Mouse (Mus musculus) neural tube, embryonic 15.5 days (tissue): ENCODE measurements around the gene Irf4. TPM values are rescaled to one million over a fixed set of nuclear protein-coding genes. Genes with fewer than 3 reads are reported as not detected.

Experiments
- ATAC-seq: fragments of 200-750 bp; cut with Nextera tagmentation; 2 replicates; pipeline ENCODE4 v1.8.0; 2017; ENCODE audit warnings: mild to moderate bottlenecking, moderate TSS enrichment, moderate library complexity; ENCODE audit not compliant: low FRiP score
- H3K27ac ChIP-seq: fragments of 300-500 bp; sonication (generic); replicated peaks from 2 replicates; pipeline ENCODE4 v1.5.1; 2015; ENCODE audit warnings: mild to moderate bottlenecking, inconsistent platforms
- H3K27me3 ChIP-seq: fragments of 300-500 bp; sonication (generic); replicated peaks from 2 replicates; pipeline ENCODE4 v1.6.1; 2015; ENCODE audit warnings: inconsistent platforms
- H3K36me3 ChIP-seq: fragments of 300-500 bp; sonication (generic); 2 replicates; pipeline ENCODE4 v1.6.1; 2015; ENCODE audit warnings: inconsistent platforms
- H3K4me1 ChIP-seq: fragments of 300-500 bp; sonication (generic); 2 replicates; pipeline ENCODE4 v1.6.1; 2015; ENCODE audit warnings: inconsistent platforms
- H3K4me2 ChIP-seq: fragments of 300-500 bp; sonication (generic); 2 replicates; pipeline ENCODE4 v1.6.1; 2015; ENCODE audit warnings: inconsistent platforms, mild to moderate bottlenecking, moderate library complexity
- H3K4me3 ChIP-seq: fragments of 300-500 bp; sonication (generic); replicated peaks from 2 replicates; pipeline ENCODE4 v1.5.1; 2015; ENCODE audit warnings: mild to moderate bottlenecking, inconsistent platforms
- H3K9ac ChIP-seq: fragments of 300-500 bp; sonication (generic); replicated peaks from 2 replicates; pipeline ENCODE4 v1.6.1; 2015; ENCODE audit warnings: mild to moderate bottlenecking, inconsistent platforms
- H3K9me3 ChIP-seq: fragments of 300-500 bp; sonication (generic); replicated peaks from 2 replicates; pipeline ENCODE4 v1.6.1; 2016; ENCODE audit warnings: inconsistent platforms
- WGBS: fragments of 180-500 bp; shearing (Covaris S2); methylation state at CpG from one replicate; pipeline ENCODE4 v1.1.7; 2015; ENCODE audit warnings: mixed read lengths; 5-methylcytosine and 5-hydroxymethylcytosine counted together
- polyA plus RNA-seq: library from polyadenylated mRNA; unstranded; fragments of >200 nt; fragmentation: Nextera tagmentation; extraction: Ambion mirVana; gene quantifications from 2 replicates; pipeline ENCODE4 v1.2.1, GENCODE M21; 2015

Irf4 gene
- polyA plus RNA-seq, 1 experiment from 2014 or later = 0.08 TPM

DNA sequence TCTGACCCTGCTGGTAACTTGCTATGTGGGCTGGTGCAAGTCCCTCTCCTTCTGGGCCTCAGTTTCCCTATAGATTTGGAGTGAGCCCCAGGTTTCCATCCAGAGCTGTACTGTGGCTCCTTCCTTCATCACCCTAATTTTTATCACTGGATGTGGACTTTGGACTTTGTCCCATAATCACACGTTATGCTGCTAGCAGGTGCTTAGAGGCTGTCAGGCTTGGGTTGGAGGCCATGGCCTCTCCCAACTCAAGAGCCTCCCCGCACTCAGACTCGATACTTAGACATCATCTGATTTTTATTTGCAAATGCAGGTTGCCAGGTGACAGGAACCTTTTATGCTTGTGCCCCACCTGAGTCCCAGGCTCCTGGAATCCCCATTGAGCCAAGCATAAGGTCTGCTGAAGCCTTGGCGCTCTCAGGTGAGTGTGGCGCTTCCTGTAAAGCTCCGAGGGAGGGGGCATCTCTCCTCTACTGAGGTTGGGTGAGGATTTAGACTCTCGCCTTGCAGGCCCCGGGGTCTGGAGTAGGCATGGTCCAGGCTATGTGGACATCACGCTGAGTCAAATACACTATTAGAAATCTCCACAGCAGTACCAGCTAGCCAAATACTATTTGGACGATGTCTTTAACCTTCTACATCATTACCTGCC is 5.9 kb downstream of the Irf4 start:
- Histone ChIP-seq H3K4me3 (no peak overlapping the region), H3K27me3 (peaks cover 29% of the 10 kb centered on the region), H3K9ac (no peak overlapping the region), H3K27ac (no peak overlapping the region), H3K9me3 (no peaks in the 10 kb centered on the region), H3K4me1 (peaks cover 9% of the 10 kb centered on the region), H3K36me3 (no peaks in the 10 kb centered on the region), H3K4me2 (no peak overlapping the region)
- 89% methylated on average over 10 of the region's 10 CpGs for WGBS
- ATAC-seq = no peak

DNA sequence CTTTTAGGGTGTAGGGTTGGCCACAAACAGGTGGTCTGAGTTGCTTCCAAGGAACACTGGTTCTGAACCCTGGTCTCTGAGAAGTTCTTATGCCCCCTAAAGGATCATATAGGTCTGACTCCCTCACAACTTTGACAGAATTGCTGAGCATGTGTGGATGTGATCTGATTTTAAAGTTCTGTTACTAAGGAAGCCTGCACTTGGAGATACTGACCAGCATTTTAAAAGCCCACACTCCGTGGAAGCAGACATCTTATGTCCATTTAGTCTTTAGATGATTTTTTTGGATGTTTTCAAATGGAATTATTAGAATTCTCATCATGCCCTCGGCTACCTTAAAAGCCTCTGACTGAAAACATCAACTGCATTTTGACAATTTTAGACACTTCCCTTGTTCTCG is 6.6 kb downstream of the Irf4 start:
- no peak for ATAC-seq
- no peak overlapping the region for H3K9ac ChIP-seq
- no peaks in the 10 kb centered on the region for H3K9me3 ChIP-seq
- no peak overlapping the region for H3K4me3 ChIP-seq
- H3K27me3 ChIP-seq = peaks cover 23% of the 10 kb centered on the region
- H3K4me2 ChIP-seq = no peak overlapping the region
- 76% methylated on average over 3 of the region's 3 CpGs for WGBS
- peaks cover 3% of the 10 kb centered on the region for H3K4me1 ChIP-seq
- H3K27ac ChIP-seq = no peak overlapping the region
- H3K36me3 ChIP-seq = no peaks in the 10 kb centered on the region

DNA sequence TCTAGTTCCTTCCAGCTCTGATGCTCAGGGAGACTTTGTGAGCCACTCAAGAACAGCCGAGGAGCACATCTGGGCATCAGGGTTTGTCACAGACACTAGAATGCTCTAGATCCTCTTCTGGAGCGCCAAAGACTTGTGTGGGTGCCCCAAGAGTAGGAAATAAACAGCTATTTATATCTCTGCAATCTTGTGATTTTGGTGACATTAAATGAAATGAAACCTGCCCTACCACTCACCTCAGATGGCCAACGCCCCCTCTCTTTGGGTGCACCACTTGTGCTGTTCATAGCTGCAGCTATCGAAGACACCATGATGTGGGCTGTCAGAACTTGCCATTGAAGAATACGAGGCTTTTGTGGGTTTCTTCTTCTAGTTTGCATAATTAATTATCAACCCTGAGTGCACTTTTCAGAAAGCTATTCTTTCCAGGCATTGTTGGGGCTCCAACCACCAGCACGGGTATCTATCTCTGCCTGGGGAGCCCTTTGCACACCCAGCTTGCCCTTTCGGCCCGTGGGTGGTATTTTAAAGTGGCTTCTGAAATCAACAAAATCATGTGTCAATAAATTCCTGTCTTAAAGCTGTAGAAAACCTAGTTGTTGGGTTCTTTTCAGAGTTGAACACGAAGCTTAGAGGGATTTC is 7.1 kb downstream of the Irf4 start:
- Histone ChIP-seq H3K9me3 (no peaks in the 10 kb centered on the region), H3K4me2 (no peak overlapping the region), H3K9ac (no peak overlapping the region), H3K36me3 (no peaks in the 10 kb centered on the region), H3K27ac (no peak overlapping the region), H3K4me1 (no peaks in the 10 kb centered on the region), H3K27me3 (peaks cover 17% of the 10 kb centered on the region), H3K4me3 (no peak overlapping the region)
- WGBS = 70% methylated on average over 9 of the region's 9 CpGs
- no peak for ATAC-seq

DNA sequence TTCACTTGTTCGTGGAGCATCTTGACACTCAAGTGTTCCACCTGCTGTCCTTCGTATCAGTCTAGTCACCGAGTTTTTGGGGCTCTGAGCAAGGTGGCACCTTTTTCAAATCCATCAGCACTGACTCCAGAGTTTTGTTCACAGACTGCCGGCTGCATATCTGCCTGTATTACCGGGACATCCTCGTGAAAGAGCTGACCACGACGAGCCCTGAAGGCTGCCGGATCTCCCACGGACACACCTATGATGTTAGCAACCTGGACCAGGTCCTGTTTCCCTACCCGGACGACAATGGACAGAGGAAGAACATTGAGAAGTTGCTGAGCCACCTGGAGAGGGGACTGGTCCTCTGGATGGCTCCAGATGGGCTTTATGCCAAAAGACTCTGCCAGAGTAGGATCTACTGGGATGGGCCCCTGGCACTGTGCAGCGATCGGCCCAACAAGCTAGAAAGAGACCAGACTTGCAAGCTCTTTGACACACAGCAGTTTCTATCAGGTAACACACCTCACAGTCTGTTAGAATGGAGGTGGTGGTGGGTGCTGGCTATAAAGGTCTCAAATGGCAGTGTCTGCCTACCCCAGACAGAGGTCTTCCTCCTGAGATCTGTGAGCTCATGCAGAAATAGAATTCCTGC is 8.4 kb downstream of the Irf4 start:
- H3K36me3 ChIP-seq = no peaks in the 10 kb centered on the region
- no peak; the same call in 1 of the 2 replicates for ATAC-seq
- H3K9ac ChIP-seq = no peak overlapping the region
- H3K4me2 ChIP-seq = no peak overlapping the region
- H3K4me1 ChIP-seq = no peaks in the 10 kb centered on the region
- no peak overlapping the region for H3K4me3 ChIP-seq
- H3K9me3 ChIP-seq = no peaks in the 10 kb centered on the region
- peaks cover 5% of the 10 kb centered on the region for H3K27me3 ChIP-seq
- H3K27ac ChIP-seq = no peak overlapping the region
- WGBS = 86% methylated on average over 14 of the region's 14 CpGs

DNA sequence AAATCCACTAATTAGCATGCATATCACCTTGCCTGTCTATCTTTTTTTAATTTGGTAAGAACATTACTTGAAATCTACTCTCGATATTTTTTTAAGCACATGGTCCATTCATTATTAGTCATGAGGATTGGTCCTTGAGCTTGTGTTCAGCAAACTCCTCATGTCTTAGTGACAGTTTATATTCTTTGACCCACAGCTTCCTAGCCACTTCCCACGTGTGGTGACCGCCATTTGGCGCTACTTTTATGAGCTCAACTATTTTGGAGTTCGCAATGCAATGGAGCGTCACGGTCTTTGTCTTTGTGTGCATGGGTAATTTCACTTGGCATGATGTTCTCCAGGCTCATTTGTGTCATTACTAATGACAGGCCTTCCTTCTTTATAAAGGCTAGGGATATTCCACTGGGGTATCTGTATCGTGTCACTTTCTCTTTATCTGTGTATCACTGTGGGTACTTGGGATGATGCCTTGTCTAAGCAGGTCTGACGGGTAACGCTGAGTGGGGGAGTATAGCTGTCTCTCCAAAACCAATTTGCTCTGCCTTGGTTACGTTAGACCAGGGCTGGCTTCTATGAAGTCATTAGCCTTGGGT is 9.9 kb downstream of the Irf4 start:
- Histone ChIP-seq H3K9me3 (no peaks in the 10 kb centered on the region), H3K4me3 (no peak overlapping the region), H3K36me3 (no peaks in the 10 kb centered on the region), H3K27ac (no peak overlapping the region), H3K4me2 (no peak overlapping the region), H3K27me3 (no peaks in the 10 kb centered on the region), H3K4me1 (no peaks in the 10 kb centered on the region), H3K9ac (no peak overlapping the region)
- no peak for ATAC-seq
- WGBS = 73% methylated on average over 11 of the region's 11 CpGs

DNA sequence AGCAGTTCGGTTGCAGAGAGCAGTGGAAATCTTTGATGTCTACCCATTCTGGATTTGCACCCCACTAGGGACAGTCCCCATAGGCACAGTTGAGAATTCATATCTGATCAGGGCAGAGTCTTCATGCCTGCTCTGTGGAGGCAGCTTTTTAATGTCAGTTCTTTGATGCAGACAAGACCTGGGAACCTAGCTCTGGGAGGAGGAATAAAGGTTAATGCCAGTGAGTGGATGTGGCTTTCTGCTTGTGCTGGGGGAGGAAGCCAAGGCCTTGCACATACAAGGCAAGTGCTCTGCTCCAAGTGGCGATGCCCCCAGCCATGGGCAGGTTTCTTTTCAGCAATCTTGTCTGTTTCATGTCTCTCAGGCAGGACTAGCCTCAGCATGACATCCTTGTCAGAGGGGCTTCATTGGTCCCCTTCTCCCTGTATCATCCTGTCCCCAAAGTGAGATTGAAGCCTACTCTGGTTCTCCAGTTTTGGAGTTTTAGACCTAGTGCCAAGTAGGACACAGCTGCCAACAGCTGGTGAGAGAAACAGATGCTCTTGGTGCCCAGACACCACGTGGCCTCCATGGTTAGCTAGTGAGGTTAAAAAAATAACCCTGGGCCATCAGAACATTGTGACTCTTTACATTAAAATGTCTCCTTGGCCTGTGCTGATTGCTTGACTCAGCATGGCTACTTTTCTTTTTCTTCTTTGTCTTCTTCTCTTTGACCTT is 11.5 kb downstream of the Irf4 start:
- H3K27ac ChIP-seq = no peak overlapping the region
- H3K4me3 ChIP-seq = no peak overlapping the region
- no peak overlapping the region for H3K4me2 ChIP-seq
- no peaks in the 10 kb centered on the region for H3K36me3 ChIP-seq
- H3K4me1 ChIP-seq = no peaks in the 10 kb centered on the region
- no peak for ATAC-seq
- WGBS = 78% methylated on average over 3 of the region's 3 CpGs
- no peak overlapping the region for H3K9ac ChIP-seq
- H3K27me3 ChIP-seq = no peaks in the 10 kb centered on the region
- H3K9me3 ChIP-seq = no peaks in the 10 kb centered on the region

DNA sequence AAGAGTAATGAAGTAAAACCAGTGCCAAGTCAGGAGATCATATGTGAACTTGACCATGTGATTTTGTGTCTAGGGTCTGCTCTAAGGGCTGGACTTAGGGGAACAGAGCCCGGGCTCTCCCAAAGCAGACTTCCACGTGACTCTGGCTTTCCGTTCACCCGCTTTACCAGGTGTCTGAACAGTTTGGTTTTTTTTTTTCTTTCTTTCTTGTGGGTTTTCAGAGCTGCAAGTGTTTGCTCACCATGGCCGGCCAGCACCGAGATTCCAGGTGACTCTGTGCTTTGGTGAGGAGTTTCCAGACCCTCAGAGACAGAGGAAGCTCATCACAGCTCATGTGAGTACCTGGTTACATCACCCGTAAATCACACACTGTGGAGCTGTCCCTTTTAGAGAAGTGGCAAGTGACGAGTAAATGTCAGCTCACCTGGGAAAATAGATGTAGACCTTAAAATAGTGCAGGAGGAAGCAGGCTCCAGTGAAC is 12.2 kb downstream of the Irf4 start:
- Histone ChIP-seq H3K4me1 (no peaks in the 10 kb centered on the region), H3K36me3 (no peaks in the 10 kb centered on the region), H3K4me3 (no peak overlapping the region), H3K4me2 (no peak overlapping the region), H3K27ac (no peak overlapping the region), H3K9me3 (no peaks in the 10 kb centered on the region), H3K9ac (no peak overlapping the region), H3K27me3 (no peaks in the 10 kb centered on the region)
- WGBS = 85% methylated on average over 8 of the region's 8 CpGs
- ATAC-seq = no peak

DNA sequence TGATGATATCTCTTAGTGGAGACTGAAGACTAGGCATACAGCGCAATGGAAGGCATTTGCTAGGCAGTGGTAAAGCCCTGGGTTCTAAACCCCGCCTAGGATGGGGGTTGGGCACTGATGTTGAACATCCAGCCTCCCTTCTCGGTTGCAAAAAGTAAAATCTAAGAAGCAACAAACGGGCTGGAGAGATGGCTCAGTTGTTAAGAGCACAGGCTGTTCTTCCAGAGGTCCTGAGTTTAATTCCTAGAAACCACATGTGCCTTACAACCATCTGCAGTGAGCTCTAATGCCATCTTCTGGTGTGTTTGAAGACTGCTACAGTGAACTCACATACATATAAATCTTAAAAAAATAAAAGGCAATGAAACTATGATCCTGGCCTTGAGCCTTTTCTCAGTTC is 13.2 kb downstream of the Irf4 start:
- WGBS = 87% methylated on average over 4 of the region's 4 CpGs
- H3K36me3 ChIP-seq = no peaks in the 10 kb centered on the region
- H3K9me3 ChIP-seq = no peaks in the 10 kb centered on the region
- H3K4me2 ChIP-seq = no peak overlapping the region
- H3K4me3 ChIP-seq = no peak overlapping the region
- ATAC-seq = no peak
- no peak overlapping the region for H3K9ac ChIP-seq
- no peaks in the 10 kb centered on the region for H3K4me1 ChIP-seq
- no peaks in the 10 kb centered on the region for H3K27me3 ChIP-seq
- H3K27ac ChIP-seq = no peak overlapping the region

DNA sequence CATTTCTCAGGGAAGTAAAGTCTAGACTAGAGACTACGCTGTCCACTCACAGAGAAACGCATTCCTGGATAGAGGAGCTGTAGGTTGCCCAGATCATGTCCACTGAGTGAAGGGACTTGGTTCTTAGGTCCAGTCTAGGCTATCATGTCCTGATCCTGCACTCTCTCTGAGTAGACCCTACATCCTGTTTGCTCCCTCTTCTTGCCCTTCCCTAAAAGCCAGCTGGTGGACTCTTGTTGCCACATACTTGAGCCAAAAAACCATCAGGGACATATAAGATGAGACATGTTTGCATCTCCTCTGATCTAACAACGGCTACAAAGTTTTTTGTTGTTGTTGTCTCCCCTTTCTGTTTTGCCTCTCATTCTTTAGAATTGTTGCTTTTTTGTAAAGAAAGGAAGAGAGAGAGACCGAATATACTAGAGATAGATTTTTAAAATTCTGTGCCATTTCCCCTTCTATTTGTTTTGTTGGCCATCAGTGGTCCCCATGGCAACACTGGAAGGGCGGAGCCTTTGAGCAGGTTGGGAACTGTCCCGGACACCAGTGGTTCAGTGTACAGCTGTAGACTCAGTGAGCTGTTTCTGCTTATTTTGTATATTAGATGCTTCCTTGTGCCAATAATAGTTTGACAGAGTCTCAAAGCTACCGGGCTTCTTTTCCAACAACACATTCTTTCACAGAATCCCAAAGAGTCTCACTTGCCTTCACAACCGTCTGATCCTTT is 15.2 kb downstream of the Irf4 start:
- Histone ChIP-seq H3K27me3 (no peaks in the 10 kb centered on the region), H3K27ac (no peak overlapping the region), H3K4me2 (no peak overlapping the region), H3K9me3 (no peaks in the 10 kb centered on the region), H3K4me3 (no peak overlapping the region), H3K36me3 (no peaks in the 10 kb centered on the region), H3K4me1 (no peaks in the 10 kb centered on the region), H3K9ac (no peak overlapping the region)
- ATAC-seq = no peak
- WGBS = 83% methylated on average over 8 of the region's 8 CpGs

DNA sequence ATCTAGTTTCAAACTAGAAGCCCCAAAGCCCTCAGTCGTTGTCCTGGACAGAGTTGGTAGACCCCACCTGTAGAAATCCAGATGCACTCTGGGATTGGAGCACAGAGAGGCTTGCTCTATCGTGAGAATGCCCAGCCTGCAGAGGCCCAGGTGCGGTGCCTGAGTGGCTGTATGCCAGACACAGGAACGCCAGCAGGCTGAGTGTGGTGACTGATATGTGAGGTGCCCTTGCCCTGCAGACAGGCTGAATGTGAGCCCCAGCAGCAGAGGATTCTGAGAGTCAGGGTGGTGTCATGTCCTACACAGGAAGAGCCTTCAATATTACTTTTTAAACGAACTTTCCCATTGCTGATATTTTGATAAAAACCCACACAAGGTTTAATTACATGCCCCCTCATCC is 16.9 kb downstream of the Irf4 start:
- H3K4me3 ChIP-seq = no peak overlapping the region
- WGBS = 87% methylated on average over 5 of the region's 5 CpGs

More for the DNA sequence above, 16.9 kb downstream of the Irf4 start:
- H3K9me3 ChIP-seq = no peaks in the 10 kb centered on the region
- no peak overlapping the region for H3K4me2 ChIP-seq
- no peak for ATAC-seq
- H3K27me3 ChIP-seq = no peaks in the 10 kb centered on the region
- no peak overlapping the region for H3K27ac ChIP-seq
- no peaks in the 10 kb centered on the region for H3K36me3 ChIP-seq
- no peak overlapping the region for H3K9ac ChIP-seq
- no peaks in the 10 kb centered on the region for H3K4me1 ChIP-seq
